Mouse (Mus musculus): ENCODE data around the gene Foxn3.
A peak's percentile ranks its signal among the peaks of the same experiment; 100 is the strongest.

Foxn3 gene

GRCm38 (mm10) chr12:99464291-99464690 is 99.1 kb downstream of the Foxn3 start:
- DNase-seq (ENCODE audit: low spot score), result no peak

- DNase-seq (ENCODE audit: low spot score), result no peak
Observed at GRCm38 (mm10) chr12:99462846-99463245, 100.5 kb downstream of the Foxn3 start.

GRCm38 (mm10) chr12:99462302-99462701 is 101.1 kb downstream of the Foxn3 start:
- DNase-seq (ENCODE audit: low spot score), result no peak

- DNase-seq (ENCODE audit: low spot score), result peak; percentile 25
Observed at GRCm38 (mm10) chr12:99457521-99458205, 105.7 kb downstream of the Foxn3 start.

- DNase-seq (ENCODE audit: low spot score), result no peak
Observed at GRCm38 (mm10) chr12:99455580-99455979, 107.8 kb downstream of the Foxn3 start.

- no peak for DNase-seq (ENCODE audit: low spot score)
Observed at GRCm38 (mm10) chr12:99454394-99454793, 109.0 kb downstream of the Foxn3 start.

- no peak for DNase-seq (ENCODE audit: low spot score)
Observed at GRCm38 (mm10) chr12:99453797-99454196, 109.6 kb downstream of the Foxn3 start.

- no peak for DNase-seq (ENCODE audit: low spot score)
Observed at GRCm38 (mm10) chr12:99450076-99450475, 113.3 kb downstream of the Foxn3 start.

- no peak for DNase-seq (ENCODE audit: low spot score)
Observed at GRCm38 (mm10) chr12:99447791-99448190, 115.6 kb downstream of the Foxn3 start.

- DNase-seq (ENCODE audit: low spot score), result no peak
Observed at GRCm38 (mm10) chr12:99445018-99445674, 118.2 kb downstream of the Foxn3 start.

- no peak for DNase-seq (ENCODE audit: low spot score)
Observed at GRCm38 (mm10) chr12:99442819-99443218, 120.6 kb downstream of the Foxn3 start.

- no peak for DNase-seq (ENCODE audit: low spot score)
Observed at GRCm38 (mm10) chr12:99440953-99441352, 122.4 kb downstream of the Foxn3 start.

GRCm38 (mm10) chr12:99440022-99440421 is 123.4 kb downstream of the Foxn3 start:
- DNase-seq (ENCODE audit: low spot score), result no peak

- no peak for DNase-seq (ENCODE audit: low spot score)
Observed at GRCm38 (mm10) chr12:99435189-99435588, 128.2 kb downstream of the Foxn3 start.

GRCm38 (mm10) chr12:99433402-99433801 is 130.0 kb downstream of the Foxn3 start:
- DNase-seq (ENCODE audit: low spot score), result no peak

GRCm38 (mm10) chr12:99431541-99431940 is 131.8 kb downstream of the Foxn3 start:
- DNase-seq (ENCODE audit: low spot score), result no peak

GRCm38 (mm10) chr12:99430992-99431391 is 132.4 kb downstream of the Foxn3 start:
- no peak for DNase-seq (ENCODE audit: low spot score)

GRCm38 (mm10) chr12:99429101-99429500 is 134.3 kb downstream of the Foxn3 start:
- no peak for DNase-seq (ENCODE audit: low spot score)

GRCm38 (mm10) chr12:99426207-99426916 is 137.0 kb downstream of the Foxn3 start:
- no peak for DNase-seq (ENCODE audit: low spot score)

- no peak for DNase-seq (ENCODE audit: low spot score)
Observed at GRCm38 (mm10) chr12:99419396-99419760, 144.0 kb downstream of the Foxn3 start.

- DNase-seq (ENCODE audit: low spot score), result no peak
Observed at GRCm38 (mm10) chr12:99418476-99419395, 144.6 kb downstream of the Foxn3 start.

GRCm38 (mm10) chr12:99417885-99418284 is 145.5 kb downstream of the Foxn3 start:
- DNase-seq (ENCODE audit: low spot score), result no peak

Measured in embryo, embryonic 10.5 days (tissue).